Mouse (Mus musculus): ENCODE measurements around the gene Akap17b. TPM values are rescaled to one million over a fixed set of nuclear protein-coding genes. Genes with fewer than 3 reads are reported as not detected.
A peak's percentile ranks its signal among the peaks of the same experiment; 100 is the strongest.

Gene Akap17b
- total and polyA plus RNA-seq, 2 experiments from 2014 or later: 1.3 to 2.7 TPM

GRCm38 (mm10) chrX:36586629-36587303 lies 58.4 kb downstream of the Akap17b start:
- Histone ChIP-seq H3K4me3 (ENCODE audit: low read depth, low read length) (no peak overlapping the region), H3K36me3 (replicated peaks; ENCODE audit: control insufficient read depth, insufficient read depth, low read length) (no peaks in the 10 kb centered on the region), H3K27ac (ENCODE audit: low read depth) (no peak overlapping the region), H3K27me3 (ENCODE audit: control insufficient read depth, insufficient read depth, low read length) (no peaks in the 10 kb centered on the region), H3K9me3 (replicated peaks; ENCODE audit: control insufficient read depth, low read length) (no peaks in the 10 kb centered on the region), H3K9ac (replicated peaks; ENCODE audit: low read depth, low read length) (no peak overlapping the region), H3K4me2 (ENCODE audit: low read depth, low read length) (no peak overlapping the region), H3K4me1 (ENCODE audit: control insufficient read depth, insufficient read depth) (no peaks in the 10 kb centered on the region)
- 73% methylated on average over 1 of the region's 1 CpGs for WGBS
- no peak for ATAC-seq (ENCODE audit: insufficient read depth, low read depth)
- no peak for DNase-seq (ENCODE audit: low spot score)
- TF ChIP-seq CTCF (IDR thresholded peaks at IDR 0.05; ENCODE audit: low read depth): no peak
- TF ChIP-seq EP300 (IDR thresholded peaks at IDR 0.05; ENCODE audit: low read depth): no peak

GRCm38 (mm10) chrX:36562079-36562478 lies 83.1 kb downstream of the Akap17b start:
- Histone ChIP-seq H3K9ac (replicated peaks; ENCODE audit: low read depth, low read length) (no peak overlapping the region), H3K4me2 (ENCODE audit: low read depth, low read length) (peak overlapping the region; percentile 46)
- WGBS: 18% methylated on average over 3 of the region's 3 CpGs

GRCm38 (mm10) chrX:36561650-36562049 lies 83.5 kb downstream of the Akap17b start:
- Histone ChIP-seq H3K4me3 (ENCODE audit: low read depth, low read length) (peak overlapping the region; percentile 13; the same call in 1 of the 2 replicates), H3K9me3 (replicated peaks; ENCODE audit: control insufficient read depth, low read length) (no peaks in the 10 kb centered on the region), H3K9ac (replicated peaks; ENCODE audit: low read depth, low read length) (no peak overlapping the region), H3K27ac (ENCODE audit: low read depth) (no peak overlapping the region), H3K36me3 (replicated peaks; ENCODE audit: control insufficient read depth, insufficient read depth, low read length) (no peaks in the 10 kb centered on the region), H3K27me3 (ENCODE audit: control insufficient read depth, insufficient read depth, low read length) (no peaks in the 10 kb centered on the region), H3K4me2 (ENCODE audit: low read depth, low read length) (peak overlapping the region; percentile 46), H3K4me1 (ENCODE audit: control insufficient read depth, insufficient read depth) (no peaks in the 10 kb centered on the region)
- DNase-seq (ENCODE audit: low spot score): peak; percentile 39
- TF ChIP-seq CTCF (IDR thresholded peaks at IDR 0.05; ENCODE audit: low read depth) (peak; percentile 72), EP300 (IDR thresholded peaks at IDR 0.05; ENCODE audit: low read depth) (no peak)
- 9% methylated on average over 7 of the region's 7 CpGs for WGBS
- no peak for ATAC-seq (ENCODE audit: insufficient read depth, low read depth)

More at GRCm38 (mm10) chrX:36562079-36562478, 83.1 kb downstream of the Akap17b start:
- Histone ChIP-seq H3K27ac (ENCODE audit: low read depth) (no peak overlapping the region), H3K9me3 (replicated peaks; ENCODE audit: control insufficient read depth, low read length) (no peaks in the 10 kb centered on the region), H3K4me3 (ENCODE audit: low read depth, low read length) (0 out of 2 replicates have a peak overlapping the region, but pooled peaks have one; percentile 13), H3K27me3 (ENCODE audit: control insufficient read depth, insufficient read depth, low read length) (no peaks in the 10 kb centered on the region), H3K4me1 (ENCODE audit: control insufficient read depth, insufficient read depth) (no peaks in the 10 kb centered on the region), H3K36me3 (replicated peaks; ENCODE audit: control insufficient read depth, insufficient read depth, low read length) (no peaks in the 10 kb centered on the region)
- DNase-seq (ENCODE audit: low spot score): no peak
- no peak for ATAC-seq (ENCODE audit: insufficient read depth, low read depth)
- TF ChIP-seq CTCF (IDR thresholded peaks at IDR 0.05; ENCODE audit: low read depth): no peak
- no peak for TF ChIP-seq EP300 (IDR thresholded peaks at IDR 0.05; ENCODE audit: low read depth)

GRCm38 (mm10) chrX:36560170-36560569 lies 85.0 kb downstream of the Akap17b start:
- ATAC-seq (ENCODE audit: insufficient read depth, low read depth): no peak
- Histone ChIP-seq H3K4me2 (ENCODE audit: low read depth, low read length) (no peak overlapping the region), H3K27me3 (ENCODE audit: control insufficient read depth, insufficient read depth, low read length) (no peaks in the 10 kb centered on the region), H3K9me3 (replicated peaks; ENCODE audit: control insufficient read depth, low read length) (no peaks in the 10 kb centered on the region), H3K4me1 (ENCODE audit: control insufficient read depth, insufficient read depth) (no peaks in the 10 kb centered on the region), H3K27ac (ENCODE audit: low read depth) (no peak overlapping the region), H3K9ac (replicated peaks; ENCODE audit: low read depth, low read length) (no peak overlapping the region), H3K36me3 (replicated peaks; ENCODE audit: control insufficient read depth, insufficient read depth, low read length) (no peaks in the 10 kb centered on the region), H3K4me3 (ENCODE audit: low read depth, low read length) (no peak overlapping the region)
- no peak for DNase-seq (ENCODE audit: low spot score)
- WGBS: 69% methylated on average over 4 of the region's 4 CpGs
- TF ChIP-seq EP300 (IDR thresholded peaks at IDR 0.05; ENCODE audit: low read depth): no peak
- no peak for TF ChIP-seq CTCF (IDR thresholded peaks at IDR 0.05; ENCODE audit: low read depth)

Other genes with a start within 250 kb of the Akap17b start
- not detected in 2 replicates for gene Gm6268, start 244.1 kb downstream of the Akap17b start, total RNA-seq (2014; rRNA removed; ENCODE audit: low replicate concordance)
- not detected in 2 replicates for gene Gm6268, start 244.1 kb downstream of the Akap17b start, polyA plus RNA-seq (2015; fragmentation: Nextera tagmentation; extraction: Ambion mirVana)
- gene Gm14569, start 153.6 kb downstream of the Akap17b start, total RNA-seq (2014; rRNA removed; ENCODE audit: low replicate concordance): not detected in 2 replicates
- not detected in 2 replicates for gene Gm14569, start 153.6 kb downstream of the Akap17b start, polyA plus RNA-seq (2015; fragmentation: Nextera tagmentation; extraction: Ambion mirVana)
- 50.5 and 82.2 TPM in 2 replicates for gene Pgrmc1, start 47.2 kb downstream of the Akap17b start, total RNA-seq (2014; rRNA removed; ENCODE audit: low replicate concordance)
- 70.5 and 72.6 TPM in 2 replicates for gene Pgrmc1, start 47.2 kb downstream of the Akap17b start, polyA plus RNA-seq (2015; fragmentation: Nextera tagmentation; extraction: Ambion mirVana)
- gene Slc25a43, start 98.3 kb upstream of the Akap17b start, total RNA-seq (2014; rRNA removed; ENCODE audit: low replicate concordance): 2.7 TPM in 1 of 2 replicates, not detected in the other
- gene Slc25a43, start 98.3 kb upstream of the Akap17b start, polyA plus RNA-seq (2015; fragmentation: Nextera tagmentation; extraction: Ambion mirVana): 2.0 and 2.2 TPM in 2 replicates
- 1,399 and 1,635 TPM in 2 replicates for gene Slc25a5, start 150.3 kb upstream of the Akap17b start, total RNA-seq (2014; rRNA removed; ENCODE audit: low replicate concordance)
- 1,751 and 1,760 TPM in 2 replicates for gene Slc25a5, start 150.3 kb upstream of the Akap17b start, polyA plus RNA-seq (2015; fragmentation: Nextera tagmentation; extraction: Ambion mirVana)
- 24.1 and 75.9 TPM in 2 replicates for gene Ube2a, start 228.5 kb upstream of the Akap17b start, total RNA-seq (2014; rRNA removed; ENCODE audit: low replicate concordance)
- gene Ube2a, start 228.5 kb upstream of the Akap17b start, polyA plus RNA-seq (2015; fragmentation: Nextera tagmentation; extraction: Ambion mirVana): 210 and 213 TPM in 2 replicates
- 16.6 and 19.0 TPM in 2 replicates for gene C330007P06Rik, start 228.7 kb upstream of the Akap17b start, total RNA-seq (2014; rRNA removed; ENCODE audit: low replicate concordance)
- 10.5 and 10.7 TPM in 2 replicates for gene C330007P06Rik, start 228.7 kb upstream of the Akap17b start, polyA plus RNA-seq (2015; fragmentation: Nextera tagmentation; extraction: Ambion mirVana)